Mouse (Mus musculus) stomach, embryonic 14.5 days (tissue): ENCODE measurements at regions not wholly inside any gene's neighbourhood (a gene's known extent, or its start where the extent isn't known, plus 50 kb on each side); places are given as distances from the start of the nearest gene placed in this dataset.

Source experiments
- ATAC-seq: fragments of 200-750 bp; cut with Nextera tagmentation; 2 replicates; pipeline ENCODE4 v1.8.0; 2017; ENCODE audit warnings: low read depth, moderate TSS enrichment; ENCODE audit not compliant: insufficient number of reproducible peaks, insufficient read depth, low FRiP score
- H3K27ac ChIP-seq: fragments of 300-500 bp; sonication (generic); 2 replicates; pipeline ENCODE4 v1.5.1; 2014; ENCODE audit warnings: mild to moderate bottlenecking, low read length, moderate library complexity, mixed read lengths
- H3K27me3 ChIP-seq: fragments of 300-500 bp; sonication (generic); 2 replicates; pipeline ENCODE4 v1.6.1; 2014; ENCODE audit warnings: low read length, control low read depth, mixed read lengths; ENCODE audit not compliant: control insufficient read depth, insufficient read depth
- H3K36me3 ChIP-seq: fragments of 300-500 bp; sonication (generic); 2 replicates; pipeline ENCODE4 v1.6.1; 2014; ENCODE audit warnings: mild to moderate bottlenecking, control low read depth, low read length, moderate library complexity, mixed read lengths; ENCODE audit not compliant: control insufficient read depth, insufficient read depth
- H3K4me1 ChIP-seq: fragments of 300-500 bp; sonication (generic); 2 replicates; pipeline ENCODE4 v1.6.1; 2014; ENCODE audit warnings: low read length, control low read depth, mixed read lengths; ENCODE audit not compliant: control insufficient read depth, insufficient read depth
- H3K4me2 ChIP-seq: fragments of 300-500 bp; sonication (generic); replicated peaks from 2 replicates; pipeline ENCODE4 v1.6.1; 2014; ENCODE audit warnings: low read depth, low read length, control low read depth
- H3K4me3 ChIP-seq: fragments of 300-500 bp; sonication (generic); 2 replicates; pipeline ENCODE4 v1.5.1; 2014; ENCODE audit warnings: low read depth, low read length, control low read depth
- H3K9ac ChIP-seq: fragments of 300-500 bp; sonication (generic); replicated peaks from 2 replicates; pipeline ENCODE4 v1.6.1; 2014; ENCODE audit warnings: low read depth, mild to moderate bottlenecking, control low read depth, low read length, moderate library complexity, mixed read lengths
- H3K9me3 ChIP-seq: fragments of 300-500 bp; sonication (generic); 2 replicates; pipeline ENCODE4 v1.6.1; 2016; ENCODE audit warnings: low read depth, low read length, control low read depth; ENCODE audit not compliant: control insufficient read depth
- WGBS: fragments of 180-500 bp; shearing (Covaris S2); extraction: QIAGEN DNeasy Blood & Tissue Kit; methylation state at CpG from one replicate; pipeline ENCODE4 v1.1.7; 2014; 5-methylcytosine and 5-hydroxymethylcytosine counted together

- no peak for ATAC-seq
- 75% methylated on average over 4 of the region's 4 CpGs for WGBS
- Histone ChIP-seq H3K4me2 (no peak overlapping the region), H3K9me3 (no peaks in the 10 kb centered on the region), H3K27me3 (no peaks in the 10 kb centered on the region), H3K36me3 (no peaks in the 10 kb centered on the region), H3K27ac (no peak overlapping the region), H3K4me1 (no peaks in the 10 kb centered on the region), H3K9ac (no peak overlapping the region), H3K4me3 (no peak overlapping the region)
These were observed 131.5 kb upstream of the Sp4 start for GRCm38 (mm10) chr12:118432703-118433102.

GRCm38 (mm10) chr12:118428384-118428783 is 127.1 kb upstream of the Sp4 start:
- Histone ChIP-seq H3K9me3 (no peaks in the 10 kb centered on the region), H3K4me3 (no peak overlapping the region), H3K27me3 (no peaks in the 10 kb centered on the region), H3K9ac (no peak overlapping the region), H3K4me2 (no peak overlapping the region), H3K36me3 (no peaks in the 10 kb centered on the region), H3K27ac (no peak overlapping the region), H3K4me1 (no peaks in the 10 kb centered on the region)
- 71% methylated on average over 5 of the region's 5 CpGs for WGBS
- ATAC-seq, result no peak

DNA sequence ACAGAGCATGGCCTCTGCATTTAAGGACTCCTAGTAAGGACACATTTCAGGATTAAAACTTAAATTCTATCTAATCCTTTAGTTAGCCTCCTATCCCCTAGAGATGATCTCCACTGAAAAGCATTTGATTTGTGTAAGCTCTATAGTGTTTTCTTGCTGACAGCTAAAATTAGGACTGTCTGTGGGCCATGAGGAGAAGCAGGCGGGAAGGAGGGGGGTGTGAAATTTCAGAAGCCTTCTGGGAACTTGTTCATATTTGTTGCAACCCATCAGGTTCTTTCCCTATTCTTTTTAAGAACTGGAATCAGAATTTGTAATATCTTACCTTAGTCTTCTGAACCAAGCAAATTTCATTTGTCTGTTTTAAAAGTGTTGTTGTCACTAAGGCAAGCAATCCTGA is 114.7 kb upstream of the Sp4 start:
- Histone ChIP-seq H3K36me3 (no peaks in the 10 kb centered on the region), H3K27me3 (no peaks in the 10 kb centered on the region), H3K4me1 (no peaks in the 10 kb centered on the region), H3K9ac (no peak overlapping the region), H3K9me3 (no peaks in the 10 kb centered on the region), H3K4me3 (no peak overlapping the region), H3K4me2 (no peak overlapping the region), H3K27ac (no peak overlapping the region)
- WGBS, result 85% methylated on average over 1 of the region's 1 CpGs
- no peak for ATAC-seq

GRCm38 (mm10) chr12:118411767-118412430 is 110.7 kb upstream of the Sp4 start:
- ATAC-seq, result no peak
- no peak overlapping the region for H3K4me2 ChIP-seq

GRCm38 (mm10) chr12:118410917-118411316 is 109.7 kb upstream of the Sp4 start:
- Histone ChIP-seq H3K27ac (no peak overlapping the region), H3K9ac (no peak overlapping the region), H3K36me3 (no peaks in the 10 kb centered on the region), H3K4me3 (no peak overlapping the region), H3K4me1 (no peaks in the 10 kb centered on the region), H3K27me3 (no peaks in the 10 kb centered on the region), H3K9me3 (no peaks in the 10 kb centered on the region), H3K4me2 (no peak overlapping the region)
- no peak for ATAC-seq

More at GRCm38 (mm10) chr12:118411767-118412430, 110.7 kb upstream of the Sp4 start:
- Histone ChIP-seq H3K4me3 (no peak overlapping the region), H3K4me1 (no peaks in the 10 kb centered on the region), H3K9me3 (no peaks in the 10 kb centered on the region), H3K36me3 (no peaks in the 10 kb centered on the region), H3K27ac (no peak overlapping the region), H3K9ac (no peak overlapping the region), H3K27me3 (no peaks in the 10 kb centered on the region)
- 26% methylated on average over 7 of the region's 7 CpGs for WGBS

- no peak for ATAC-seq
These were observed 103.9 kb upstream of the Sp4 start for GRCm38 (mm10) chr12:118405135-118405534.

GRCm38 (mm10) chr12:118404171-118404570 is 102.9 kb upstream of the Sp4 start:
- WGBS, result 74% methylated on average over 5 of the region's 5 CpGs

More at GRCm38 (mm10) chr12:118405135-118405534, 103.9 kb upstream of the Sp4 start:
- H3K27me3 ChIP-seq, result no peaks in the 10 kb centered on the region
- no peak overlapping the region for H3K4me3 ChIP-seq
- H3K9ac ChIP-seq, result no peak overlapping the region
- H3K4me1 ChIP-seq, result no peaks in the 10 kb centered on the region
- H3K27ac ChIP-seq, result no peak overlapping the region
- H3K9me3 ChIP-seq, result no peaks in the 10 kb centered on the region
- H3K4me2 ChIP-seq, result no peak overlapping the region
- no peaks in the 10 kb centered on the region for H3K36me3 ChIP-seq

GRCm38 (mm10) chr12:118403519-118404087 is 102.4 kb upstream of the Sp4 start:
- H3K4me1 ChIP-seq, result no peaks in the 10 kb centered on the region
- WGBS, result 56% methylated on average over 4 of the region's 4 CpGs
- H3K9me3 ChIP-seq, result no peaks in the 10 kb centered on the region
- no peaks in the 10 kb centered on the region for H3K27me3 ChIP-seq
- H3K4me2 ChIP-seq, result no peak overlapping the region
- no peak overlapping the region for H3K9ac ChIP-seq
- H3K4me3 ChIP-seq, result no peak overlapping the region
- no peaks in the 10 kb centered on the region for H3K36me3 ChIP-seq
- no peak for ATAC-seq
- no peak overlapping the region for H3K27ac ChIP-seq

More at GRCm38 (mm10) chr12:118404171-118404570, 102.9 kb upstream of the Sp4 start:
- Histone ChIP-seq H3K4me2 (no peak overlapping the region), H3K4me1 (no peaks in the 10 kb centered on the region), H3K4me3 (no peak overlapping the region), H3K36me3 (no peaks in the 10 kb centered on the region), H3K9ac (no peak overlapping the region), H3K27ac (no peak overlapping the region), H3K27me3 (no peaks in the 10 kb centered on the region), H3K9me3 (no peaks in the 10 kb centered on the region)
- no peak for ATAC-seq

GRCm38 (mm10) chr12:118401377-118401776 is 100.1 kb upstream of the Sp4 start:
- no peak overlapping the region for H3K4me3 ChIP-seq
- no peak overlapping the region for H3K27ac ChIP-seq
- H3K36me3 ChIP-seq, result no peaks in the 10 kb centered on the region
- no peak overlapping the region for H3K9ac ChIP-seq
- ATAC-seq, result no peak
- H3K4me1 ChIP-seq, result no peaks in the 10 kb centered on the region
- H3K27me3 ChIP-seq, result no peaks in the 10 kb centered on the region
- no peaks in the 10 kb centered on the region for H3K9me3 ChIP-seq
- no peak overlapping the region for H3K4me2 ChIP-seq
